Mouse (Mus musculus) hindbrain, embryonic 11.5 days (tissue): ENCODE results near the gene Rhov. TPM values are rescaled to one million over a fixed set of nuclear protein-coding genes. Genes with fewer than 3 reads are reported as not detected.

Experiments
- ATAC-seq: fragments of 200-750 bp; cut with Nextera tagmentation; 2 replicates; pipeline ENCODE4 v1.8.0; 2017; ENCODE audit warnings: mild to moderate bottlenecking, moderate TSS enrichment, moderate library complexity; ENCODE audit not compliant: low FRiP score
- DNase-seq: peaks from one replicate; pipeline ENCODE4 v3.0.0-alpha.2; 2015; ENCODE audit warnings: low spot score
- H3K27ac ChIP-seq: fragments of 300-500 bp; sonication (generic); 2 replicates; pipeline ENCODE4 v1.5.1; 2014; ENCODE audit warnings: mild to moderate bottlenecking, low read depth, low read length
- H3K27me3 ChIP-seq: fragments of 300-500 bp; sonication (generic); 2 replicates; pipeline ENCODE4 v1.6.1; 2014; ENCODE audit warnings: mild to moderate bottlenecking, low read length, moderate library complexity, mixed read lengths; ENCODE audit not compliant: control insufficient read depth, insufficient read depth
- H3K36me3 ChIP-seq: fragments of 300-500 bp; sonication (generic); 2 replicates; pipeline ENCODE4 v1.6.1; 2014; ENCODE audit warnings: mild to moderate bottlenecking, low read length, moderate library complexity, mixed read lengths; ENCODE audit not compliant: control insufficient read depth, insufficient read depth
- H3K4me1 ChIP-seq: fragments of 300-500 bp; sonication (generic); replicated peaks from 2 replicates; pipeline ENCODE4 v1.6.1; 2014; ENCODE audit warnings: low read length, mixed read lengths; ENCODE audit not compliant: control insufficient read depth, insufficient read depth
- H3K4me2 ChIP-seq: fragments of 300-500 bp; sonication (generic); replicated peaks from 2 replicates; pipeline ENCODE4 v1.6.1; 2014; ENCODE audit warnings: mild to moderate bottlenecking, low read depth, low read length
- H3K4me3 ChIP-seq: fragments of 300-500 bp; sonication (generic); 2 replicates; pipeline ENCODE4 v1.5.1; 2014; ENCODE audit warnings: low read depth, low read length
- H3K9ac ChIP-seq: fragments of 300-500 bp; sonication (generic); 2 replicates; pipeline ENCODE4 v1.6.1; 2014; ENCODE audit warnings: low read depth, low read length
- H3K9me3 ChIP-seq: fragments of 300-500 bp; sonication (generic); 2 replicates; pipeline ENCODE4 v1.6.1; 2016; ENCODE audit warnings: low read length; ENCODE audit not compliant: control insufficient read depth
- WGBS: fragments of 180-500 bp; shearing (Covaris S2); extraction: QIAGEN DNeasy Blood & Tissue Kit; methylation state at CpG from one replicate; pipeline ENCODE4 v1.1.7; 2014; 5-methylcytosine and 5-hydroxymethylcytosine counted together
- polyA plus RNA-seq: library from polyadenylated mRNA; unstranded; fragments of >200 nt; fragmentation: Nextera tagmentation; extraction: Ambion mirVana; gene quantifications from 2 replicates; pipeline ENCODE4 v1.2.1, GENCODE M21; 2014

Rhov gene
- polyA plus RNA-seq, 1 experiment from 2014 or later, result 3.5 TPM

- H3K36me3 ChIP-seq, result no peaks in the 10 kb centered on the region
- H3K27ac ChIP-seq, result no peak overlapping the region
- no peak for DNase-seq
- no peak overlapping the region for H3K9ac ChIP-seq
- no peaks in the 10 kb centered on the region for H3K9me3 ChIP-seq
- no peak overlapping the region for H3K4me2 ChIP-seq
- 92% methylated on average over 7 of the region's 7 CpGs for WGBS
- no peak overlapping the region for H3K4me3 ChIP-seq
- H3K4me1 ChIP-seq, result no peaks in the 10 kb centered on the region
- H3K27me3 ChIP-seq, result no peaks in the 10 kb centered on the region
- no peak for ATAC-seq
Measured at GRCm38 (mm10) chr2:119281899-119282565, 11.0 kb upstream of the Rhov start.

GRCm38 (mm10) chr2:119277810-119278209, 6.7 kb upstream of the Rhov start:
- no peak overlapping the region for H3K27ac ChIP-seq
- no peaks in the 10 kb centered on the region for H3K36me3 ChIP-seq
- H3K4me3 ChIP-seq, result no peak overlapping the region
- WGBS, result 86% methylated on average over 23 of the region's 23 CpGs
- ATAC-seq, result no peak
- H3K27me3 ChIP-seq, result no peaks in the 10 kb centered on the region
- no peaks in the 10 kb centered on the region for H3K9me3 ChIP-seq
- H3K4me2 ChIP-seq, result no peak overlapping the region
- no peak for DNase-seq
- H3K4me1 ChIP-seq, result no peaks in the 10 kb centered on the region
- H3K9ac ChIP-seq, result no peak overlapping the region

DNA sequence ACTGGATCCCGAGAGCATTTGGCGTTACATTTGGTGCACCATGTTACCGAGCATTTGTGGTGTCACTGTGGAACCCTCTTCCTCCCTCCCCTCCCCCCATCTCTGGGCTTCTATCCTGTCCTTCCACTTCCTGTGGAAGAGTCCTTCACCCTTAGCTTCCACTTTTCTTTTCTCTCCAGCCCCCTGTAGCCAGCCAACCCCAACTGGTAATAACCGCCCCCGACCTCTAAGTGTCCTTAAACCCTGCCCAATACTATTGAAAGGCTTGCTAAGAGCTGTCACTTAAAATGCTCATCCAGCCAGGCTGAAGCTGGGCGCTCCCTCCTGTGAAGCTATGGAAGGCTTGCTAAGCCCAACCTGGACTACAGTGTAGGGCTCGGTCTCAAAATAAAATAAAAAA, 5.9 kb upstream of the Rhov start:
- H3K4me1 ChIP-seq, result no peaks in the 10 kb centered on the region
- no peak for DNase-seq
- H3K4me3 ChIP-seq, result no peak overlapping the region
- no peaks in the 10 kb centered on the region for H3K27me3 ChIP-seq
- no peak for ATAC-seq
- H3K9ac ChIP-seq, result no peak overlapping the region
- WGBS, result 82% methylated on average over 7 of the region's 7 CpGs
- H3K9me3 ChIP-seq, result no peaks in the 10 kb centered on the region
- H3K4me2 ChIP-seq, result no peak overlapping the region
- no peaks in the 10 kb centered on the region for H3K36me3 ChIP-seq
- no peak overlapping the region for H3K27ac ChIP-seq

DNA sequence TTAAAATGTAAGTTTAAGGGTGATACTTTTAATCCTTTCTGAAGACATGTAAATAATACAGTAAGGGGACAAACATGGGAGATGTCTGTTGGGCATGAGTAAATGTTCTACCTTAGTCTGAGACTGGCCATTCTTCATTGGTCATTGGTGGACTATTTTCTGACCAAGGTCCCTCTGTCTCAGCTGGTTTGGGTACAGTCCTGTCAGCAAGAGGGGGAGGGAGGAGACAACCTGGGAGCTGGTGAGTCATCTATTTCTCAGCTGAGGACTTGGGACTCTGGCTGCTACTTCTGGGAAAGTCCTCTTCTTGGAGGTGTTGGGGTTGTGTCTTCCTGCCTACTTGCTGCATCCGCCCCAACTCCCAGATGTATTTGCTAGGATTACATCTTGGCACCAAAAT, 3.1 kb upstream of the Rhov start:
- no peak overlapping the region for H3K4me3 ChIP-seq
- WGBS, result 85% methylated on average over 1 of the region's 1 CpGs
- H3K27ac ChIP-seq, result no peak overlapping the region
- DNase-seq (no peak), ATAC-seq (no peak)
- no peak overlapping the region for H3K4me2 ChIP-seq
- no peaks in the 10 kb centered on the region for H3K9me3 ChIP-seq
- no peak overlapping the region for H3K9ac ChIP-seq
- H3K27me3 ChIP-seq, result 0 out of 2 replicates have a peak, but pooled peaks cover 7% of the 10 kb centered on the region
- no peaks in the 10 kb centered on the region for H3K36me3 ChIP-seq
- H3K4me1 ChIP-seq, result 0 out of 2 replicates have a peak, but pooled peaks cover 3% of the 10 kb centered on the region

DNA sequence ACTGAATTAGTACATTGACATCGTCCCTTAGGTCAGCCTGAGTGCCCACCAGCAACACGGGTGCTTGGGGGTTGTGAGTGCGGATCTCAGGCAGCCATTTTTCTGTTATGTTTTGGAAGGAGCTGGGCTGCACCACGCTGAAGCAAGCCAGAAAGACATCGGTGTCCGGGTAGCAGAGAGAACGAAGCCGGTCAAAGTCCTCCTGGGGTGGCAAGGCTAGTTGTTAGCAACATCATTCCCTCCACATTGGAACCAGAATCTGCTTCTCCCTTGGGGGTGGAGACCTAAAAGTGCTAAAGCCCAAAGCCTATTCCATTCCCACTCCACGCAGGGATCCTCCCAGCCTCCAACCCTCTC, 808 bp downstream of the Rhov start:
- peak overlapping the region; percentile 57 for H3K4me3 ChIP-seq
- no peak for DNase-seq
- no peaks in the 10 kb centered on the region for H3K9me3 ChIP-seq
- H3K36me3 ChIP-seq, result no peaks in the 10 kb centered on the region
- WGBS, result 50% methylated on average over 9 of the region's 9 CpGs
- peak overlapping the region; percentile 92 for H3K4me2 ChIP-seq
- no peak overlapping the region for H3K9ac ChIP-seq
- H3K4me1 ChIP-seq, result 0 out of 2 replicates have a peak, but pooled peaks cover 3% of the 10 kb centered on the region
- H3K27me3 ChIP-seq, result peaks cover 7% of the 10 kb centered on the region; the same call in 1 of the 2 replicates
- no peak for ATAC-seq
- H3K27ac ChIP-seq, result no peak overlapping the region

DNA sequence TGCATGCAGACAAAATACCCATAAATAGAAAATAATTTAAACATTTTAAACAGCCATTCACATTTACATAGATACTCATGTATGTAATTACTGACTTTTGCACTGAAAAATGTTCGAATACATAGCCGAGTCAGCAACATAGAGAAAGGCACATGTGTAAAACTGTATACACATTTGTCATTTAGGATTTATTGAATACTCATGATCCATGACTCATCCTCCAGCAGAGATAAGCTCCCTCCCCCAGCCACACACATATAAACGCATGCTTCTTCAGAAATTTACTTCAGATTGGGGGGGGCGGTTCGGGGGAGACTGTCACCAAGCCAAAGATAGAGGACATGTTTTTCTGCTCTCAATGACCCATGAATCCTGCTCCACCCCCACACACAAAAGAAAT, 7.3 kb downstream of the Rhov start:
- Histone ChIP-seq H3K9me3 (no peaks in the 10 kb centered on the region), H3K4me1 (no peaks in the 10 kb centered on the region), H3K4me2 (no peak overlapping the region), H3K36me3 (no peaks in the 10 kb centered on the region), H3K27me3 (no peaks in the 10 kb centered on the region; the same call in 1 of the 2 replicates), H3K27ac (no peak overlapping the region), H3K9ac (no peak overlapping the region), H3K4me3 (no peak overlapping the region)
- WGBS, result 82% methylated on average over 5 of the region's 5 CpGs
- DNase-seq, result no peak
- no peak for ATAC-seq

DNA sequence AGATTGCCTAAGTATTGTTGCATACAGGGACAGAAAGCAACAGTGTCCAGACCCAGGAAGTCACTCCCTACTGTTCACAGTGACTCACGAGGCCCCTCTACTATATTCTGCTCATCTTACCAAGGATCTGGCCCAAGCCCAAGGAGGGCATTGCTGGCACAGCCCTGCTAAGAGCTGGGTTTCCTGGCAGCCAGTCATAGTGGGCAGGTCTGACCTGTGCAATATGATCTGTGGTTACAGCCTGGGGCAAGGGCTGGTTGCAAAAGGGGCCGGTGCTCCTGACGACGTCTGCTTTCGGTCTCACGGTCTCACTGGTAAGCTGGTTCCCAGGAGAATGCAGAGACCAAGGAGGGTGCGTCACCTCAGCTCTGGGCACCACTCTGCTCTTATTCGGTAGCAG, 8.1 kb downstream of the Rhov start:
- H3K9ac ChIP-seq, result no peak overlapping the region
- no peak overlapping the region for H3K4me3 ChIP-seq
- no peak overlapping the region for H3K27ac ChIP-seq
- ATAC-seq, result no peak
- H3K4me1 ChIP-seq, result no peaks in the 10 kb centered on the region
- H3K4me2 ChIP-seq, result no peak overlapping the region
- whole genome bisulfite sequencing, result 43% methylated on average over 8 of the region's 8 CpGs
- H3K36me3 ChIP-seq, result no peaks in the 10 kb centered on the region
- no peak for DNase-seq
- H3K27me3 ChIP-seq, result no peaks in the 10 kb centered on the region
- no peaks in the 10 kb centered on the region for H3K9me3 ChIP-seq

DNA sequence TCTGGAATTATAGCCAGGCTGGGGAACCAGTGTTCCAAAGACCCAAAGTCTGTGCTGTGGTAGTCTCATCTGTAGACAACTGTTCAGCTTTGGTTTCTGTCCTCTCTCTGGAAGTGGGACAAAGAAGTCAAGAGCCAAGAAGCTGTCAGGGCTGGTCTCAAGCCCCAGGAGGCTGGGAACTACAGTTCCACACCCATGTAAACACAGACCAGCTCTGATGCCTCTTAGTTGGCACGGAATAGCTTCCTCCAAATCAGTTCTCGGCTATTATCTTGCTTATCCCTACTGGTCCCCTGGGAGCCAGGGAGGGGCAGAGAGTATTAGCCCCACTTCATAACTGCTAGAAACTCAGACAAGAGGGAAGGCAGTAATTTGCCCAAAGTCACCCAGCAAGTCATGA, 9.7 kb downstream of the Rhov start:
- Histone ChIP-seq H3K9ac (no peak overlapping the region), H3K4me1 (no peaks in the 10 kb centered on the region), H3K4me3 (no peak overlapping the region), H3K27me3 (no peaks in the 10 kb centered on the region), H3K27ac (no peak overlapping the region), H3K36me3 (no peaks in the 10 kb centered on the region), H3K9me3 (no peaks in the 10 kb centered on the region), H3K4me2 (no peak overlapping the region)
- WGBS, result 82% methylated on average over 2 of the region's 2 CpGs
- DNase-seq, result no peak
- ATAC-seq, result no peak

DNA sequence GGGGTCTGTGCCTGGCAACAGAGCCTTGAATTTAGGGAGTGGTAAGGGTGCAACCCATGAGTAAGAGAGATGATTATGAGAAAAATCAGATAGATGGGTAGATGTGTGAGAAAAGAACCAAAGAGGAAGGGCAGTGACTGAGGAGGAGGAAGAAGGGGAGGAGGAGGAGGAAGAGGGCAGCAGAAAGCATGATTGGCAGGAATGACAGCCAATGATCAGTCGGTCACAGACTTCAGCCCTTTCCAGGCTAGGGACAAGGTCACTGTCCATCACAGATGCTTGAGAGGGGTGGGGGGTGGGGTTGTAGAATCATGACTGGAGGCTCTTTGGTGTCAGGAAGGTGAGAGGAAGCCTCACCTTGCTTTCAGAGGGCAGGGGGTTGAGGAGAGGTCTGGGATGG, 10.6 kb downstream of the Rhov start:
- no peaks in the 10 kb centered on the region for H3K27me3 ChIP-seq
- no peak overlapping the region for H3K4me3 ChIP-seq
- no peaks in the 10 kb centered on the region for H3K9me3 ChIP-seq
- H3K4me1 ChIP-seq, result no peaks in the 10 kb centered on the region
- H3K4me2 ChIP-seq, result no peak overlapping the region
- H3K36me3 ChIP-seq, result no peaks in the 10 kb centered on the region
- H3K9ac ChIP-seq, result no peak overlapping the region
- H3K27ac ChIP-seq, result no peak overlapping the region
- DNase-seq, result no peak
- WGBS, result 57% methylated on average over 1 of the region's 1 CpGs
- ATAC-seq, result no peak
